Mouse (Mus musculus): ENCODE data around the gene Tmem54.

DNA sequence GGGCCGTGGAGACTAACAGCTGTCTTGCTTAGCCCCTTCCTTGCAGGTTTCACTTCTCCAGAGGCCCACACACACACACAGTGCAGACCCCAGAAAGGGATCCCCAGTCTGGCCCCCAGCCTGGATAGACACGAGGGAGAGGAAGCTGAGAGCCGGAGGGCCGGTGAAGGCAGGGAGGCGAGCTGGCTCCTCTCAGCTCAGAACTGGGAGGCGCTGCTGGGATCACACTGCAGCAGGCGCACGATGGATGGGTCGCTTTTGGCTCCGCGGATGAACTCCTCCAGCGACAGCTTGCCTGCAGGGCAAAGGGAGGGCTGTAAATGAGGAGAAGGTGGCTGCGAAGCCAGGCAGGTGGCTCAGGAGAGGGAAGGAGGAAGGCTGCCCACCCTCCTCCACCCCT, 6.9 kb downstream of the Tmem54 start:
- no peak for TF ChIP-seq POLR2A (IDR thresholded peaks at IDR 0.05; ENCODE audit: extremely low read depth, insufficient read depth, low read length)
- TF ChIP-seq CTCF (IDR thresholded peaks at IDR 0.05; ENCODE audit: extremely low read depth, insufficient read depth, low read length) = no peak

Data from cortical plate, adult 2 months (tissue).